Mouse (Mus musculus) mouse embryonic stem cell (cell line): ENCODE measurements around the gene Mrpl47.
"Not testable (repeated sequence)": the region's sequence is repeated elsewhere in the genome, so short reads cannot be mapped to it uniquely, and the experiment has no call there.

ENCODE experiments used
- in situ Hi-C, 2 experiments: fragments of 300-500 bp; cut with MboI; formaldehyde crosslinking; loops; 1 replicate in 1 of 2; 3 replicates in 1 of 2; pipeline ENCODE4 v1.14.3; 2019 to 2020; ENCODE audit warnings: low sequenced_read_pairs in 2 of 2, low pct_unique_long_range_greater_than_20kb in 1 of 2, mixed read lengths in 1 of 2; ENCODE audit not compliant: unreplicated experiment in 1 of 2

Gene Mrpl47

GRCm38 (mm10) chr3:32737172-32737655 is at the start of gene Mrpl47:
Gene Mrpl47, minus strand, starts transcription at chr3:32737605.
- in situ Hi-C loops: no loop called here

GRCm38 (mm10) chr3:32770781-32771180 is 33.4 kb upstream of the Mrpl47 start:
- in situ Hi-C loops: no loop called here

GRCm38 (mm10) chr3:32763902-32764301 is 26.5 kb upstream of the Mrpl47 start:
- in situ Hi-C loops: no loop called here

GRCm38 (mm10) chr3:32762962-32763361 is 25.6 kb upstream of the Mrpl47 start:
- in situ Hi-C loops: no loop called here

GRCm38 (mm10) chr3:32759212-32759611 is 21.8 kb upstream of the Mrpl47 start:
- in situ Hi-C loops: loop anchor here in 1 of 2 experiments (10.0 kb wide), 1 partner anchor 66 kb away; no protein-coding TSS in a partner anchor

GRCm38 (mm10) chr3:32754384-32754915 is 17.0 kb upstream of the Mrpl47 start:
- in situ Hi-C loops: loop anchor here in 1 of 2 experiments (10.0 kb wide), 1 partner anchor 70 kb away; no protein-coding TSS in a partner anchor

GRCm38 (mm10) chr3:32749820-32750579 is 12.6 kb upstream of the Mrpl47 start:
- in situ Hi-C loops: loop anchor here in 1 of 2 experiments (10.0 kb wide), 1 partner anchor 75 kb away; no protein-coding TSS in a partner anchor

GRCm38 (mm10) chr3:32748384-32748783 is 11.0 kb upstream of the Mrpl47 start:
- in situ Hi-C loops: no loop called here

- in situ Hi-C loops: not testable (repeated sequence)
Measured at GRCm38 (mm10) chr3:32745426-32745825, 8.0 kb upstream of the Mrpl47 start.

GRCm38 (mm10) chr3:32745001-32745400 is 7.6 kb upstream of the Mrpl47 start:
- in situ Hi-C loops: no loop called here

- in situ Hi-C loops: no loop called here
Measured at GRCm38 (mm10) chr3:32742276-32742780, 4.9 kb upstream of the Mrpl47 start.

- in situ Hi-C loops: no loop called here
Measured at GRCm38 (mm10) chr3:32738549-32738948, 1.1 kb upstream of the Mrpl47 start.

GRCm38 (mm10) chr3:32736244-32737171 is 897 bp downstream of the Mrpl47 start, which contains the start of gene Ndufb5:
Gene Ndufb5, plus strand, starts transcription at chr3:32736990.
- in situ Hi-C loops: no loop called here

- in situ Hi-C loops: no loop called here
Measured at GRCm38 (mm10) chr3:32727861-32728260, 9.5 kb downstream of the Mrpl47 start.

GRCm38 (mm10) chr3:32725951-32726350 is 11.5 kb downstream of the Mrpl47 start:
- in situ Hi-C loops: no loop called here

GRCm38 (mm10) chr3:32724191-32724590 is 13.2 kb downstream of the Mrpl47 start:
- in situ Hi-C loops: no loop called here

GRCm38 (mm10) chr3:32718271-32718670 is 19.1 kb downstream of the Mrpl47 start:
- in situ Hi-C loops: no loop called here

- in situ Hi-C loops: not testable (repeated sequence)
Measured at GRCm38 (mm10) chr3:32717403-32717802, 20.0 kb downstream of the Mrpl47 start.
